Mouse (Mus musculus): ENCODE data around the gene Rnaseh2a.

Rnaseh2a gene

DNA sequence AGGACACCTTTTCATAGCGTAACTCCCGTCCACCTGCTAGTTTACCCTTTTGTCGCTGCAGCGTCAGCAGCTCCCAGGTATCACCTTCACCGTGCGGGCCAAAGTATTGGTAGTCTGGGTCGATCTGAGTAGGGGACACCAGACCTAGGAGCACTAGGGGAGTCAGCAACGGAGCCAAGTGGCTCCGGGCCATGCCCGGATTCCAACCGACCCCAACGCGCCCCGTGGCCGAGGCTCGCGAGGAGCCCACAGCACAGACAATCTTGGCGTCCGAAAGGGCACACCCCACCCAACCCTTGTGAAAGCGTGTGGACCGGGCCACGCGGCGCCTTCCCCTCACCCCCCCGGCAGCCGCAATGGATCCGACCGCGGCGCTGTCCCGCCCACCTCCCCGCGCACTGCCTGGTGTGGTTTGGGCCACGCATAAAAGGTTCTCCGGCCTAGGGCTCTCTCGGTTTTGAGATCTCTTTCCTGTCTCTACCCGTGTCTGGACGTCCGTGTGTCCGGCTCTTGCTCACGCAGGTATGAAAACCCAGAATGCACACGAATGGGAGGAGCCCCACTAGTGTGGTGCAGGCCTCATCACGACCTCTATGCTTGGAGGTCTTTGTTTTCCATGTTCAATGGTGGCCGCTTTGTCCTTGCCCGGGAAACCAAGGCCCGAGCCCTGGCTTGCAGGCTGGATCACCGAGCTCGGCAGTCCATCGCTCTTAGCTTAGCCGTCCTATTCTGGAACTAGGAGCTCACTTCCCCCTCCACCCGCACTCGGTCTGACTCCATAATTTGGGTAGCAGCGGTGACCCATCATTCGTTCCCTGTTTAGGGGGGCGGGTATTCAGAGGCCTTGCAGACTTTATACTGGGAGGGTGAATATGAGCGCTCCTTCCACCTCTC lies at the start of gene Rnaseh2a, which contains the start of the genes Gm49661 and Prdx2:
Gene Rnaseh2a (minus strand): TSS at position 527 of the 894 bp plus-strand sequence.
Gene Gm49661 (minus strand): TSS at position 193 of the 894 bp plus-strand sequence.
Gene Prdx2 (plus strand): TSS at position 347 of the 894 bp plus-strand sequence.
- peak; percentile 80 for DNase-seq (ENCODE audit: extremely low read depth, insufficient read length, low spot score)

DNA sequence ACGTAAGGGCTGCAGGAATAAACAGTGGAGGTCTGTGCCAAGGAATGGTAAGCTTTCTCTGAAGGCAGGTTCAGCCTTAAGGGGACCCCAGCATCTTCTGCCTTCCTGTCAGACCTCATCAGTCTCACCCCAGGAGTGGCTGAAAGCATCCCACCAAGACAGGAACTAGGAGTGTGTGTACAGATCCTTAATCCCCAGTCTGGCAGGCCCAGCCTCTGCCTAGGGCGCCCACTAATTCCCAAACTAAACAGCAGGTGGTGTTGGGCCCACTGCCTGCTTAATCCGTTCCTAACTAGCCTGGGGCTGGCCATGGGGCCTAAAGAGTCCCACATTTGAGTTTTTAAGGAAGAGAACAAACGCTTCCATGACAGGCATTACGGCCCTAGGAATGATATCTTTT lies 47.6 kb upstream of the Rnaseh2a start:
- DNase-seq (ENCODE audit: extremely low read depth, insufficient read length, low spot score): no peak

DNA sequence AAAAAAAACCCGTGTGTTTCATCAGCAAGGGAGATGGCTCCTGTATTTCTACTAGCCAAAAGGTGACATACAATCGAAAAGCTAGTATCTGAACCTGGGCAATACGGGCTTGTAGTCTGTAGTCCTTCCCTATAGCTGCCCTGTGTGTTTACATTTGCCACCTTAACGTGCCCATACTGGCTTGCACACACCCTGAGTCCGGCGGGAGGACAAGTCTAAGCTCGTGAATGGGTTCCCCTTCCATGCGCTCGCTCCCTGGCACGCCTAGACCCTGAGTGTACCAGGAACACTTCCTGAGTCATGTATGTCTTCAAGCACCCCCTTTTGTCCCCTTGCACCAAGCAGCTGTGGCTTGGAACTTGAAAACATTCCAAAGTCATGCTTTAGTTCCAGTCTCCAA lies 47.2 kb upstream of the Rnaseh2a start:
- no peak for DNase-seq (ENCODE audit: extremely low read depth, insufficient read length, low spot score)

DNA sequence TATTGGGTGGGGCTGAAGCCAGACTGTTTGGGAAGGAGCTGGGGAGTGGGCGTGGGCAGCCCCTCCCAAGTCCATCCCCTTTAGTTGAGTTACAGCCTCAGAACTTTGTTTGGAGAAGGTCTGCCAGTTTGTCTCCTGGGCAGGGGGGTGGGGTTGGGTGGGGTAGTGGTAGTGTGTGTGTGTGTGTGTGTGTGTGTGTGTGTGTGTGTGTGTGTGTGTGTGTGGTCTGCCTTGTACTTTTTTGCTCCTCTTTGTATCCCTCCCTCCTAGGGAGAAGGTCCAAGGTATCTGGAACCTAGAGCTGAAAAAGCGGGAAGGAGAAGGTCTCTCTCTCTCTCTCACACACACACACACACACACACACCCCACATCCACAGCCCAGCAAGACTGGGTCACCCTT lies 44.9 kb upstream of the Rnaseh2a start, which contains the start of gene Best2:
Gene Best2 (minus strand): TSS at position 101 of the 400 bp plus-strand sequence.
- no peak for DNase-seq (ENCODE audit: extremely low read depth, insufficient read length, low spot score)

DNA sequence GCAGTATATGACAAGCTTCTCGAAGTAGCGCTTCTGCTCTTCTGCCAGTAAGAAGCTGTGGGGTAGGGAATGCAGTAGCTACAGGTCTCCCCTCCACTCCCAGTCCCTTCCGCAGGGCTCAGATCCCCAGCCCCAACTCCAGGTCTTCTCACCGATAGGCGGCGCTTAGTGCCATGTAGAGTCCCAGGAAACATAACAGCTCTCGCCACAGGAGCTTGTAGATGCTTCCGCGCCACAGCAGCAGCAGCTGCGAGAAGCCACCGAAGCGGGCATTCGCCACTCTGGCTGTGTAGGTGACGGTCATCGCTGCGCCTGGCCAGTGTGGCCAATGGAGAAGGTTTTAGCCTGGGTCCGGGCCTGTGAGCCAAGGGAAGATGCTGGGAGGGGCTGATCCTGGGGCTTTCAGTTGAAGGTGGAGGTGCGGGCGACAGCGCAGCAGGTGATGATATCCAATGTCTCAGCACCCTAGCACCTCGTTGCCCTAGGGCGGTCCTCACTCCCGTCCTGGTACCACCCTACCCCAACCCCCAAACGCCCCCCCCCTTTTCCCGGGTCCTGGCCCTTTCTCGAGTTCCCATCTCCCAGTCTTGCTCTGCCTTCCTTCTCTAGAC lies 43.8 kb upstream of the Rnaseh2a start:
- DNase-seq (ENCODE audit: extremely low read depth, insufficient read length, low spot score): no peak

DNA sequence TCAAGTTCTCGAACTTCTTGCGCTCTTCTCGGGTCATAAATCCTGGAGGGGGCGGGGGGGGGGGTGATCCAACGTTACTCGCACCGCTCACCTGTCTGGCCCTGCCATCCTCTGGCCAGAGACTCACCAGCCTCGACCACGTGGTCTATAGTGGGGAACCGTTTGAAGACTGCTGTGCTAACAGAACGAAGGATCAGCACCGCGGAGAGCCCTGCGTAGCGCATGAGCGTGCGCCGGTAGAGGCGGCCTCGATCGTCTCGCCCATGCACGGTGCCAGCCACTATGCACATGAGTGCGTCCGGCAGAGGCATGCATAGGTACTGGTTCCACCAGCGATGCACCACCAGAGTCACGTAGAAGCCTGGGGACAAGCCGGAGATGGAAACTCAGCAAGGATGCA lies 41.7 kb upstream of the Rnaseh2a start:
- no peak for DNase-seq (ENCODE audit: extremely low read depth, insufficient read length, low spot score)

DNA sequence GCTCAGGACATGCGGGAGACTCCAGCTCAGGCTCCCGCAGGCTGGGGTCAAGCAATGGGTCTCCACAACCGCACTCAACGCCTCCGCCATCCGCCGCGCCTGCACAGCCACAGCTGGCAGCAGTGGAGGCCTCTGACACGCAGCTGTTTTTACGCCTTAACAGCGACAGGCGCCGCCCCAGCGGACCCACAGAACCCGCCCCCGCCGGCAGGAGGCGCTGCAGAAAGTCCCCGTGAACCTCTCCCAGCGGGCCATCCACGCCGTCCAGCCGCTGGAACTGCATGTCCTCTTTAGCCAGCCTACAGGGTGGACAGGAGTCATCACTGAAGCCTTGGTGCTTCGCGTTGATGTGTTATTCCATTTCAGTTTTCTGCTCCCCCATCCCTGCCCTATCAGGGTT lies 38.1 kb upstream of the Rnaseh2a start:
- no peak for DNase-seq (ENCODE audit: extremely low read depth, insufficient read length, low spot score)

DNA sequence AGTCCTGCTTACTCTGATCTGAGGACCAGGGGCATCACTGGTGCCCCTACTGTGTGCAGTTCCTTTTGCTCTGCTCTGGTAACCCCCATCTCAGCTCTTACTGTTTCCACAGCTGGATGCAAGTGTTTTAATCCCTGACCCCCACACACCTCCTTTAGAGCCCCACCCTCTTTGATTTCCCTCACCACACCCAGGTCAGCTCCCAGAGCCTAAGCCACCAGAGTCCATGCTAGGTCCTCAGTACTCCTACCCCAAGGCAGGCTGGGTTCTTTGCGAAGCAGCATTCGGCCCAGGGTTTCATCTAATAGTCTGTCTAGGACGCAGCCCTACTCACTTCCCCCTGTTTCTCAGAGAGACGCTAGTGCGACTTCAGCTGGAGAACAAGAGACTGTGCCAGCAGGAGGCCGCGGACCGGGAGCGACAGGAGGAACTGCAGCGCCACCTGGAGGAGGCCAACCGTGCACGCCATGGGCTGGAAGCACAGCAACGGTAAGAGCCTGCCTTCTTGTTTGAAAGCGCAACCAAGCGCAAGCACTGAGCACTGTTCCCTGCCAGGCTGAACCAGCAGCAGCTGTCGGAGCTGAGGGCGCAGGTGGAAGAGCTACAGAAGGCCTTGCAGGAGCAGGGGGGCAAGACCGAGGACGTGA lies 28.2 kb upstream of the Rnaseh2a start:
- DNase-seq (ENCODE audit: extremely low read depth, insufficient read length, low spot score): peak; percentile 82

DNA sequence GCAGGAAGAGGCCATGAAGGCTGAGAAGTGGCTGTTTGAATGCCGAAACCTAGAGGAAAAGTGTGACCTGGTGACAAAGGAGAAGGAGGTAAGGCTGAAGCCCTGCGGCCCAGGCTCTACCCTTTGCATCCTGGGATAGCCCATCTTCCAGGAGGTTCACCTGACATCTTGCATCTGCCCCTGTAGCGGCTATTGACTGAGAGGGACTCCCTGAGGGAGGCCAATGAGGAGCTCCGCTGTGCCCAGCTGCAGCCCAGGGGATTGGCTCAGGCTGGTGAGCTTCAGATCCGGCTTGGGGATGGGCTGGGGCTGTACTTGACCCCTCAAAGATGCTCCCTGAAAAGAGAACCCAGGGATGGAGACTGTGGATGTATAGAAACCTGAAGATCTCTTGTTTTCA lies 27.4 kb upstream of the Rnaseh2a start:
- no peak for DNase-seq (ENCODE audit: extremely low read depth, insufficient read length, low spot score)

DNA sequence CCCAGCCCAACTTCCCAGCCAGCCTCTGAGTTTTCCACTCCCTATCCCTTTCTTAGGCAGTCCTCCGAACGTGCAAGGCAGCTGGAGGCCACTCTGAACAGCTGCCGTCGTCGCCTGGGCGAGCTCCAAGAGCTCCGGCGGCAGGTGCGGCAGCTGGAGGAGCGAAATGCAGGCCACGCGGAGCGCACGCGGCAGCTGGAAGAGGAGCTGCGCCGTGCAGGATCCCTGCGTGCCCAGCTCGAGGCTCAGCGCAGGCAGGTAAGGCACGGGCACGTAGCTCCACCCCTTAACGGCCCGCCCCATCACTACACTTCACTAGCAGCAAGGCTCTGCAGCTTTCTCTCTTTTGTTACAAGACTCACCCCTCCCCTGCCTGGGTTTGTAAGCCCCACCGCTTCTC lies 26.1 kb upstream of the Rnaseh2a start:
- no peak for DNase-seq (ENCODE audit: extremely low read depth, insufficient read length, low spot score)

DNA sequence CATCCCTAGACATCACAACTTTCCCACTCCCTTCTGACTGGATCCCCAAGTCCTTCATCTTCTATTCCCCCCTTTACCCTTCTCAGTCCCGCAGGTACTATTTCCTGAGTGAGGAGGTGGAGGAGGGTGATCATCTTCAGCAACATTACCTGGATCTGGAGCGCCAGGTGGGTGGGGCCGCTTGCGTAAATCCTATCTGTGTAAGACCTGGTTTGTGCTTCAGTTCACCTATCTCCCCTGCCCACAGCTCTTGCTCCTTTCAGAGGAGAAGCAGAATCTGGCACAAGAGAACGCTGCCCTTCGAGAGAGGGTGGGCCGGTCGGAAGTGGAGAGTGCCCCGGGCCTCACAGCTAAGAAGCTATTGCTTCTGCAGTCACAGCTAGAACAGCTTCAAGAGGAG lies 24.8 kb upstream of the Rnaseh2a start:
- no peak for DNase-seq (ENCODE audit: extremely low read depth, insufficient read length, low spot score)

DNA sequence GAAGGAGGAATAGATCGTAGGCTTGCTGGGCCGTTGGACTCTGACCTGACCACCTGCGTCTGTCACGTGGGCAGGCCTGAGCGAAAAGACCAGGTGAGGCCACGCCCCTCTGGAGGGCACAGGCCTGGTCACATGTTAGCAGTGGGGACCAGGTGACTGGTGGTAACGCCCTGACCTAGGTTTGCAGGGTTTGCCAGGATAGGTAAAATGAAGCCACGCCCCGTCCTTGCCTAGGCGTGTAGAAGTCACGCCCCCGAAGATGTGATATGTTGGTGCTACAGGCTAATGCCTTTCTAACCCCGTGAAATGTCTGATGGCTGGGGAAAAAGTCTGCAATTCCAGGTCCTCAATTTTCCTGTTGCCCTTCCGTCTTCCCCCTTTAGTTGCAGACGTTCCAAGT lies 21.3 kb upstream of the Rnaseh2a start:
- DNase-seq (ENCODE audit: extremely low read depth, insufficient read length, low spot score): no peak

DNA sequence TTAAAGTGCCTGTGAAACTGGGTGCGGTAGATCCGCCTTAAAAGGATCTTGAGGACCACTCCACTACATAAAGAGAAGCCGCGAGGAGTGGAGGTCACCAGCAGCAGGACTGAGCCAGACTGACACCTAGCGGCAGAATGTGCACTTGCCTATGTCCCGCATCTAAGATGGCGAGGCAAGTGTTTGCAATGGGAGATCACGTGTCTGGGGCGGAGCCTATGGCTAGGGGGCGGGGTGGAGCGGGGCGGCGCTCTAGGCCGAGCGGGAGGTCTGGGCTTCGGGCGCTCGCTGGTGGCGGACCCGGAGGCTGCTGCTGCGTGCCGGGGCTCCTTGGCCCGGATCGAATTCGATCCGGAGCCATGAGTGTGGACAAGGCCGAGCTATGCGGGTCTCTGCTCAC lies 20.8 kb upstream of the Rnaseh2a start, which contains the start of gene Hook2:
Gene Hook2 (plus strand): TSS at position 255 of the 400 bp plus-strand sequence.
- DNase-seq (ENCODE audit: extremely low read depth, insufficient read length, low spot score): peak; percentile 93

DNA sequence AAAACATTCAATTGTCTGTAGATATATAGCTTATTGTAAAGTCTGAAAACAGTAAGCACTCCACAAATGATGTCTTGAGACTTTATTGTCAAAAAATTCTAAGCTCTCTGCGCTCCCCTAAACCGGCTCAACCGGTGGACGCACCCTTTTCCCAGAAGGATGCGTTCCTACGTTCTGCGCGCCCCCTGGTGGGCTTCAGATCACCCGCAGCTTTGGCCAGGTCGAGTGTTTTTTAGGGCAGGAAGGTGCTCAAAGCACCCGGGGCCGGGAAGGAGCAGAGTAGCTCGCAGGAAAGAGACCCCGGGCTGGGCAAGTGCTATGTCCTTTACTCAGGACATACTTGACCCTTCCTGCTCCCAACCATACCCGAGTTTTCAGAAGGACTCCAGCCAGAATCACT lies 20.2 kb upstream of the Rnaseh2a start:
- DNase-seq (ENCODE audit: extremely low read depth, insufficient read length, low spot score): peak; percentile 77

DNA sequence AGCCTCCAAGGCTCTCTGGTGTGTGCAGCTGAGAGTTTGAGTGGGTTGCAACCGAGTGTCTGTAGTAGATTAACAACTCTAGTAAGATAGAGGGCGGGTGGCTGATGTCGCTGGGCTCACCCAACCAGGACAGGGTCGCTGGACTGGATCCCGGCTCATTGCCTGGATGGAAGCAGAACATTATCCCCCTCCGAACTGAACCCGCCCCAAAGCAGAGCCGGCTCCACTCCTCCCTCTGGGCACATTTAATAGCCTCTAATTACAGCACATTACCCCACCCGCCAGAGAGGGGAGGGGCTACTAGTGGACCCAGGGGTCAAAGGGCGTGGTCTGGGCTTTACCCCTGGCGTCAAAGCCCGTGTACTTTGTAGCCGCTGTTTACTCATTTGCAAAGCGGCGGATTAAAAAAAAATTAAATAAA lies 19.8 kb upstream of the Rnaseh2a start:
- DNase-seq (ENCODE audit: extremely low read depth, insufficient read length, low spot score): peak; percentile 50

DNA sequence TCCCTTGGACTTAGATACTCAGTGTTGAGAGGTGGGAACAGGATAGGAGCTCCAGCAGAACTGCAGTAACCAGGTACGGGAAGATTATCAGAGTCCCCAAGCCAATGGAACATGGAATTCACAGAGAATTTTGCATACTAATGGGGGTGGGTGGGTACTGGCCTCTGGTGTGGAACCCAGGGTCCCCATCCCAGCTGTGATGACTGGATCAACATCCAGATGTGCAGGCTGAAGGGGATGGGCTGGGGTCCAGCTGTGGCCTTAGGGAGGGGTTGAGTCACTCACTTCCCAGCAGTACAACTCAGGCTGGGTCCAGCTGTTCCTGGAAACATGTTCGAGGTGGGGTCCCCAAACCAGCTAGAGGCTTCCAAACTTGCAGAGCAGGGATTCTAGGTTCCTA lies 18.3 kb upstream of the Rnaseh2a start:
- no peak for DNase-seq (ENCODE audit: extremely low read depth, insufficient read length, low spot score)

DNA sequence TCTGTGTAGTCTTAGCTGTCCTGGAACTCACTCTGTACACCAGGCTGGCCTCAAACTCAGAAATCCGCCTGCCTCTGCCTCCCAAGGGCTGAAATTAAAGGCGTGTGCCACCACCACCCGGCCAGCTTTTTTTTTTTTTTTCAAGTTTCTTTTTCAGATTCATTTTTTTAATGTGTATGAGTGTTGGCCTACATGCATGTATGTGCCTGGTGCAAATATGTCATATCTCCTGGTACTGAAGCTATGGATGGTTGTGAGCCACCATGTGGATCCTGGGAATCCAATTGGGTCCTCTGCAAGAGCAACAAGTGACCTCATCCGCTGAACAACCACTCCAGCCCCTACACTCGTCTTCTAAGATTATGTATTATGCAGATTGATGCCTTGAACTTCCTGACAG lies 17.8 kb upstream of the Rnaseh2a start:
- no peak for DNase-seq (ENCODE audit: extremely low read depth, insufficient read length, low spot score)

DNA sequence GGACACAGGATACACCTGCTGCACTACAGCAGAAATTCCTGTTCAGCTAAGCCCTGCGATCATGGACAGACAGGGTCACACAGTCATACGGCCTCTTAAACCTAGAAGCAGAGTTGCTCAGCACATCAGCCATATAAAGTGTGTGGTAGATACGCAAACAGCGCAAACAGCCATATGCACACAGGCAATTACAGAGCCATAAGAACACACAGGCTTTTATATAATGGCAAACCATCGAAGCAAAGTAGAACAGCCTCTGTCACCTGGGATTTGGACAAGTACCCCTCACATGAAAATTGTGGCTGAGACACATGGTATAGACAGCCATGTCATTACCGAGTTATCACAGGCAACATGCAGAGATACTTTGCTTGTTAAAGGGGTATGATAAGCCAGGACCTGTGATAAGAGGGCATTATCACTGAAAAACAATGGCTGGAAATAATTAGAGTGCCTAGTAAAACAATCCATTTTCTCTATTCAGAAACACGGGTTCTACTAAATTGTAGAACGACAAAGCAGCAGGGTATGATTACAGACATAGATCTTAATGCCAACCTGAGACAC lies 16.9 kb upstream of the Rnaseh2a start:
- no peak for DNase-seq (ENCODE audit: extremely low read depth, insufficient read length, low spot score)

DNA sequence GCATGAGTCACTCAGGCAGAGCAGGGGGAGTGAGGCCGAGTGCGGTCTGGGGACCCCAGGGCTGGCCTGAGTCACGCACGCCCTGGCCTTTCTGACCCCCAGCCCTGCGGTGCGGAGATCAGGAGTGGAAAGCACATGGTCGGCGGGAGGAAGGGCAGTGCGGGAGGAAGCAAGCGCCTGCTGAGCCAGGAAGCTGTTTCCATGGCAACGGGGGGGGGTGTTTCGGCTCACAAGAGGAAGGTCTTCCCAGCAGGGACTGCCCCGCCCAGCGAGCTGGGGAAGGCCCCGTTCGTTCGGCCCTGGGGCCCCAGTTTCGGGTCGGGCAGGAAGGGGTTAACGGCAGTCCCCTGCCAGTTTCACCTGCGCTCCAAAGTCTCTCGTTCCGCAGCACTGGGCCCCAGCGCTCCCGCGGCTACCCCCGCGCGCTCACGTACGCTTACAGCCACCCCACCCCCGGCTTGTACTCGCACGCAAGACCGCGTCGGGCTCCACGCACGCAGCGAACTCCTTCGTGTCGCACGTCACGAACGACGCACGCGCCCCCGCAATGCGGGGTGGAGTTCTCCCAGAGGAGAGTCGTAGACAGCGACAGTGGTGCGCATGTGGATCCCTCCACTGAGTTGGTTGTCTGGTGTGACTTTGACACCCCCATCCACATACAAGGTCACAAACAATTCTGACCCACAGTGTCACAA lies 16.3 kb upstream of the Rnaseh2a start:
- DNase-seq (ENCODE audit: extremely low read depth, insufficient read length, low spot score): peak; percentile 93

DNA sequence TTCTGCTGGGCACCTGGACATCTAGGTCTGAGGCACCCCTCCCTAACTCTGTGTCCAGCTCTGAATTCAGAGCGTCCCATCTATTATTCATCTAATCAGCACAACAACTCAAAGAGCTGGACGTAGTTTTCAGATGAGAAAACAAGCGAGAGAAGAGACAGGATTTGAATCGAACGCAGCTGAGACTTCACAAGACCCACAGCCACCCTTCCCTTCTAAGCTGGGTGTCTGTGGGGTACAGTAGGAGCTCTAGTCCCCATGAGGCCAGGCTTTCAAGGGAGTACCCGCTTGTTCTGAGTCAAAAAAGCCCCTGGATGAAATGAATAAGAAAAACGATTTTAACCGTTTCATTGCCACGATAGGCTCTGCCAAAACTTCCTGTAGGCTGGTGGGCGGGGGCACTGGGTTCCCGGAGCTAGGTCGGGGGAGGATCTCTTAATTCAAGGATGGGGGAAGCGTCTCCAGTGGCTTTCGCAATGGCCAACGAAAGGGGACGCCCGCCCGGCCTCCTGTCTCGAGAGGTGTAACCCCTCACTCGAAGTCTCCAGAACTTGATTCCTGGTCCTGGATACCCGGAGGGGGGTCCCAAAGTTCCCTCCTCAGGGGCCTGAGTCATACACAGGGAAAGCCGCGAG lies 15.6 kb upstream of the Rnaseh2a start:
- DNase-seq (ENCODE audit: extremely low read depth, insufficient read length, low spot score): no peak

All from 3134 (cell line).